Mouse (Mus musculus): Measurements from ENCODE around the gene Pigt.

- TF ChIP-seq CTCF (IDR thresholded peaks at IDR 0.05; ENCODE audit: borderline replicate concordance, extremely low read depth, insufficient read depth, insufficient read length) (no peak), POLR2A (IDR thresholded peaks at IDR 0.05; ENCODE audit: borderline replicate concordance, extremely low read depth, insufficient read depth, insufficient read length, poor library complexity, severe bottlenecking) (no peak)
Observed at GRCm38 (mm10) chr2:164505619-164506347, 8.5 kb downstream of the Pigt start.

All from brain, embryonic 14.5 days (tissue).